Mouse (Mus musculus) C2C12 (cell line): ENCODE data around the gene Gm37240.

Experiments used
- CEBPB ChIP-seq: IDR thresholded peaks from one replicate; pipeline ENCODE4 v1.6.1; 2011; ENCODE audit warnings: low read depth, mild to moderate bottlenecking, control low read depth, moderate library complexity
- CTCF ChIP-seq: IDR thresholded peaks from one replicate; pipeline ENCODE4 v1.5.1; 2011; ENCODE audit not compliant: control insufficient read depth, insufficient read depth, insufficient read length
- FOSL1 ChIP-seq: IDR thresholded peaks from one replicate; pipeline ENCODE4 v1.8.0; 2011; ENCODE audit warnings: mild to moderate bottlenecking, low read length; ENCODE audit not compliant: poor library complexity, insufficient read depth, severe bottlenecking
- MAX ChIP-seq: IDR thresholded peaks from one replicate; pipeline ENCODE4 v1.6.1; 2011; ENCODE audit warnings: mild to moderate bottlenecking, control low read depth
- MYOD1 ChIP-seq: IDR thresholded peaks from one replicate; pipeline ENCODE4 v1.6.1; 2011; ENCODE audit warnings: low read depth; ENCODE audit not compliant: control insufficient read depth, insufficient read length
- MYOG ChIP-seq: IDR thresholded peaks from one replicate; pipeline ENCODE4 v1.6.1; 2011; ENCODE audit not compliant: control insufficient read depth, insufficient read length; ENCODE audit errors: extremely low read depth
- USF1 ChIP-seq: IDR thresholded peaks from one replicate; pipeline ENCODE4 v1.6.1; 2011; ENCODE audit warnings: low read depth, mild to moderate bottlenecking, control low read depth, moderate library complexity

GRCm38 (mm10) chr3:85590090-85590754 lies 297.1 kb downstream of the Gm37240 start:
- no peak for TF ChIP-seq USF1
- TF ChIP-seq CTCF: no peak
- TF ChIP-seq MAX: no peak
- no peak for TF ChIP-seq CEBPB
- TF ChIP-seq MYOG: no peak
- no peak for TF ChIP-seq FOSL1
- no peak for TF ChIP-seq MYOD1
